Mouse (Mus musculus): ENCODE measurements around the gene Rbpj.

DNA sequence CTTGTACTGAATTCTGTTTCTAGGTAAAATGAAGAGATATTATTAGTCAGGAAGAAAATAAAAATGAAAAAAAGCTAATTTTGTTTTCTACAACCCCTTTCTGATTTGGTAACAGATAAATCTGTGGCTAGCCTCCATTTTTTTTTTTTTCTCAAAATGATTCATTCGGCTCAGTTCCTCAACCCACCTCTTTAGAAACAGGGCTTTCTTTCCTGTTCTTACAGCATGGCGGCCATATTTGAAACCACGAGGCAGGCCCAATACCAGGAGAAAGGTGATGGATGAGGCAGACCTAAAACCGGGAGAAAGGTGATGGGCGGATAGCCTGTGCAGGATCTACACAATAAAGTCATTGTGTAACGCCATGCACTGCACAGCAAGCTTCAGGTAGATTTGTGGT, 80.5 kb downstream of the Rbpj start:
- no peak for TF ChIP-seq CTCF (IDR thresholded peaks at IDR 0.05; ENCODE audit: low read depth)
- TF ChIP-seq EP300 (IDR thresholded peaks at IDR 0.05; ENCODE audit: low read depth): no peak
